ENCODE assay signal across 16 mouse cellular contexts in the genomic region with DNA sequence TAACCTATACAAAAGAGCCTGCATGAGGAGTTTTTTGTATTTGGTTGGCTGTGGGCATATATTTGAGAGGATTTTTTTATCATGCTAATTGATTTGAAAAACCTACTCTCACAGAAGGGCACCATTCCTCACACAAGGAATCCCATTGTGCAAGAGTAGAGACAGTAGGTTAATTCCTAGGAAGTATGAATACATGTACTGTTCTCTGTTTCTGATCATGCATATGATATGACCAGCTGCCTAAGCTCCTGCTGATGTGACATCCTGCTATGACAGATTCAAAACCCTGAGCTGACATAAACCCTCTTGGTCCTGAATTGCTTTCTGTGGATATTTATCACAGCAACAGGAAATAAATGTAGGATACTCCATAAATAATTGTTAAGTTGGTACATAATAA.
"Had no signal": no experiment of that assay in that cellular context is flagged by ENCODE, and none has a peak within 500 bp of the region (broad histone marks: within the 10 kb centered on the region; RNA-seq: fewer than 3 reads in every experiment).

No protein-coding gene starts in this region.

- H3K4me2 ChIP-seq: liver, embryonic 13.5 days; midbrain, embryonic 13.5 days had no signal

- DNase-seq: kidney, adult 2 months; kidney, postnatal 25 days; layer of hippocampus, postnatal 36 days; liver, embryonic 13.5 days; lung, adult 2 months; lung, postnatal 14 days; lung, postnatal 4 days; right cerebral cortex, postnatal 25 days; thymus, adult 2 months; thymus, postnatal 25 days had no signal

- H3K4me1 ChIP-seq: liver, embryonic 13.5 days; midbrain, embryonic 13.5 days had no signal

- H3K4me3 ChIP-seq: left cerebral cortex, adult 2 months; liver, embryonic 13.5 days; midbrain, embryonic 13.5 days had no signal

- ATAC-seq: intestine, postnatal 0 days; midbrain, embryonic 13.5 days; midbrain, embryonic 16.5 days had no signal

- H3K27me3 ChIP-seq: liver, embryonic 13.5 days; midbrain, embryonic 13.5 days had no signal

- H3K36me3 ChIP-seq: liver, embryonic 13.5 days; midbrain, embryonic 13.5 days had no signal

- H3K9ac ChIP-seq: liver, embryonic 13.5 days; midbrain, embryonic 13.5 days had no signal

- H3K9me3 ChIP-seq: liver, embryonic 13.5 days; midbrain, embryonic 13.5 days had no signal

- H3K27ac ChIP-seq: kidney, postnatal 0 days; left cerebral cortex, adult 2 months; liver, embryonic 13.5 days; midbrain, embryonic 13.5 days; stomach, postnatal 0 days had no signal
